Mouse (Mus musculus): ENCODE data around the gene Klrb1b. TPM values are rescaled to one million over a fixed set of nuclear protein-coding genes. Genes with fewer than 3 reads are reported as not detected.
"Not testable (repeated sequence)": the region's sequence is repeated elsewhere in the genome, so short reads cannot be mapped to it uniquely, and the experiment has no call there.

Gene Klrb1b
- polyA plus RNA-seq, 1 experiment = 0.79 TPM

DNA sequence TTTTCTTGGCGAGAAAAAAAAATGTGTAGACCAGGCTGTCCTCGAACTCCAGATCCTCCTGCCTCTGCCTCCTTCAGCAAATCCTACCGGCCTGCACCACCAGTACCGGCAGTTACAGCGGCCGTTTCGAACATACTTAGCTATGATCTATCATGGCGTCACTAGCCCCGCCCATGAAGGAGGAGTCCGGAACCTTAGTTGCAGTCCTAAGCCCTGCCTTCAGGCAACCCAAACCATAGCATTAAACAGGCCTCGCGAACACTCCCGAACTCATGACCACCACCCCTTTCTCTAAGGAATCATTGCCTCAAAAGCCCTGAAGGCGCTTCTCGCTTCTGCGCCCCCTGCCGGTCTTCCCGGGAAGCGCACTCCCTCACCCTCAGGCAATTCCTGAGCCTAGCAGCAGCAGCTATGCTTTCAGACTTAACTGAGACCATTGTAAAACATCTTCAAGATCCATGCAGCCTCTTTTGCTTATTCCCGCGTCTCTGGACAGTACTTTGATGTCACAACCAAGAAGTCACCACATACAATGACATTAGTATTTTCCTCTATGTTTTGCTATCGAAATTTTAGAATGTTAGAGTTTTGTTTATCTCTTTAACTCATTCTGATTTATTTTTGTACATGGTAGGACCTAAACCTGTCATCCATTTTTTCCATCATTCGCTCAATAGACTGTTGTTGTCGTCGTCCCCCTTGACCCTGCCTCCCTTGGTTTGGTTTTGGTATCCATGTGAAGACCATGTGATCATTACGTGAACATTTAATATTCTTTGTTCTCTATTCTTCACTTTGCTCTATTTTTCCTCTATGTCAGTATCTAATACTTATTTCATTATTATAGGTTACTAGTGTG lies 22.9 kb downstream of the Klrb1b start:
- peak; percentile 90 for DNase-seq (ENCODE audit: low read depth, low spot score)
- 6% methylated on average over 26 of the region's 26 CpGs for WGBS

DNA sequence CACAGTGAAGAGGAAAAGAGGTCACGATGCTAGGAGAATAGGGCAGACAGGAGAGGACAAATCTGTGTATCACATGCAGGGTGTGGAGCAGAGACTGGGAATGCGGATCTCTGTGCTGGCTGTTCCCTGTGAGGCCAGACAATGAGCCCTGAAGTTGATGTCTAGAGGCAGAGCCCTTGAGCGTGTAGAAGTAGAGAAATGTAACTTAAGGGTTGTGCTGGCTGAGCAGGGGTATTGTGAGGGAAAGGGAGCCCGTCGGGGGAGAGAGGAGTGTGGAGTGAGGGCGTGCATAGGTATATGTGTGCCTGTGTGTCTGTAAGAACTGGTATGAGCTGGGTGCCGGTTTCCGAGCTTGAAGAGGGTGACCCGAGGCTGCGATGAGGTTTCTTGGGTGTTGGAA lies 23.6 kb downstream of the Klrb1b start:
- WGBS = 10% methylated on average over 10 of the region's 10 CpGs
- DNase-seq (ENCODE audit: low read depth, low spot score) = peak; percentile 19

DNA sequence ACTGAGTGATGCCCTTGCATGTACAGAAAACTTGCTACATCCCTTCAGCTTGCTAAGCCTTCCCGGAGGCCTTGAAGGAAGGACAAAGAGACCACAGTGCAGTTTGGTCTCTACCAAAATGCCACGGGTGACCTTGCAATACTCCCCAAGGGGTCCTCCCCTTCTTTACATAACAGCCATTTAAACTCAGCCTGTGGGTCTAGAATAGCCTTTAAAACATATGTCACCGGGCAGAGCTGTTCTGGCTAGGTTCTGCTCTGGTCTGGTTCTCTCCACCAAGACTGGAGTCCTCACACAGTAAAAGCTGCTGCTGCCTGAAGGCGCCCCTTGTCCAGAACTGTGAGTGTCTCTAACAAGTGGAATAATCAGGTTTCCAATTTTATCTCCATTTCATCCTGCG lies 25.4 kb downstream of the Klrb1b start:
- not testable (repeated sequence) for DNase-seq (ENCODE audit: low read depth, low spot score)
- WGBS = 81% methylated on average over 5 of the region's 5 CpGs

DNA sequence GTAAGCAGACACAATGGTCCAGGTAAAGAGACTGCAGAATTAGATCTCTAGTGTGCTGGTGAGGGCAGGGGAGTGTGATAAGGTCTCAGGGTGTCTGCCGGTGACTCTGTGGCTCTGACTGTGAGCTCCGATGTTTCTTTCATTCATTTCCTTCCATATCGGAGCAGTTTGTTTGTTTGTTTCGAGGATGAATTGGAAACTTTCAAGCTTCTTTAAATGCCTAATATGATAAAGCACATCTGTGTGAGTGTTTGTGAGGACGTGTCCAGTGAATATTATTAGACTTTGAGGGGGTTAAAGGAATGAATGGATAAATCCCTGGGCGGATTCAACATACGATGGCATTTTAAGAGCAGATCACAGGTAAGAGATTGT lies 26.2 kb downstream of the Klrb1b start:
- no peak for DNase-seq (ENCODE audit: low read depth, low spot score)
- 16% methylated on average over 7 of the region's 7 CpGs for WGBS

DNA sequence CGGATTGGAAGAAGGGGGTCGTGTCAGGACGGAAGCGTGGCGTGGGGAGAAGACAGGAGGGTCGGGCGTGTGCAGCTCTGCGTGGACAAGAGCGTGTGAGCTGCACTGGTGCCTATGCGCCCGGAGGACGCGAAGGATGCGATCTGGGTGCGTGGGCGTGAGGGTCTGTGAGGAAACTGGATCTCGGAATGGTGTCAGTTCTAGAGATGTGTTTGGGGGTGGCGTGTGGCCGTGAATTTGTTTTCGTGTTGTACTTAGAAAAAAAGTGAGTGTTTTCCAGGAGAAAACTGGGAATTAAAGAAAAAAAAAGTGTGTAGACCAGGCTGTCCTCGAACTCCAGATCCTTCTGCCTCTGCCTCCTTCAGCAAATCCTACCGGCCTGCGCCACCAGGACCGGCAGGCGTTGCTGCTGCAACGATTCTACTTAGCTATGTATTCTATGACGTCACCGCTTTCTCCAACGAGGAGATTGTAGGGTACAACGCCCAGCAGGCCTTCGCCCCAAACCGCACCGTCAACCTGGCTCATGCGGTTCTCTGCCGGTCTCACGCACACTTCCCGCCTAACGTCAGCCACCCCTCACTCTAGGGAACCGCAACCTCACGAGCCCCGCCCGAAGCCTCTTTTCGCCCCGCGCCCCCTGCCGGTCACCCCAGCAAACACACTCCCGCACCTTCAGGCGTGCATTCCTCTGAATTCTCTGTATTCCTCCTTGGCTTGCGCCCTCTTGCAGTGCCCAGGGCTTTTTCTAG lies 26.8 kb downstream of the Klrb1b start:
- peak; percentile 40 for DNase-seq (ENCODE audit: low read depth, low spot score)
- 1% methylated on average over 49 of the region's 49 CpGs for WGBS

DNA sequence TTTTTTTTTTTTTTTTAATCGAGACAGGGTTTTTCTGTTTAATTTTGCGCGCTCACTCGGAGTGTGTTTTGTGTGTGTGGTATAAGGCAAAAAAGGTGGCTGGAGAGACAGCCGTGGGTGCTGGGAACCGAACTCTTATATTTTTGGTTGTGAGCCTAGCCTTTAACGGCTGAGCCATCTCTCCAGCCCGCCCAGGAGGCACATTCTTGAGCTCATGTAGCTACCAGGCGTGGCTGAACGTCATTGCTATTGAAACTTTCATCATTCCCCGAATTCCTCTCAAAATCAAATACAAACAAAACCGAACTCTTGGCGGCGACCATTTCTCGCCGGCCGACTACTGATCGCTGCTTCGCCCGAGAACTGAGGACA lies 27.4 kb downstream of the Klrb1b start:
- DNase-seq (ENCODE audit: low read depth, low spot score) = peak; percentile 40
- whole genome bisulfite sequencing = under 1% methylated on average over 20 of the region's 20 CpGs

DNA sequence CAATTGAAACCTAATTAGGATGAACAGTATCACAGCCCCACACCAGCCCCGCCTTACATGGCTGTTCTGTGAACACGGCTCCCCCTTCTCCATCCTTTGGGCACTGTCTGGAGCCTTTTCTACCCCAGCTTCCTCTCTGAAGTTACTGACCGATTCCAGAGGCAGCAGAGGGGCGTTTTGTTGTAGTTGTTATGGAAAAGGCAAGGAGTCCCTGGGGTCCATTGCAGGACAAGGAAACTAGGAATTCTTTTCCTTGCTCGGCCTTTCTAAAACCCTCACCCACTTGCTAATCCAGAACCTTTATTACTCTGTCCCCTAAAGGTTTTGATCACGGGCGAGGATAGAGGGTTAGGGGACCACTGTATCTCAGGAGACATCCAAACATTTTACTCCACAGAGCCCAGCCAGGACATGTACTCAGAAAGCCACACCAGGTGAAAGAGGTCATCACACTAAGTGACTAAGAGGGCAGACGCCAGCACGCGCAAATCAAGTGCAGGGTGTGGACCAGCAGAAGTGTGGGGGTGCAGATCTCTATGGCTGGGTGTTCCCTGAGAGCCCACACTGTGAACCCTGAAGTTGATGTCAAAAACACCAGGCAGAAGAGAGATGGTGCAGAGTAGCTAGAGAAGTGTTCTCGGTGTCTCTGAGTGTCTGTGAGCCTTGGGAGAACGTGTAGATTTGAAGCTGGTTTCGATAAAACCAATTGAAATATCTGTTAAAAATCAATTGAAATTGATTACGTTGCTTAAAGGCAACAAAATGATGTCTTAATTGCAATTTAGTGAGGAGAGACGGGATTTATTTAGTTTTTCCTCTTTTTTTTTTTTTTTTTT lies 28.0 kb downstream of the Klrb1b start:
- DNase-seq (ENCODE audit: low read depth, low spot score) = no peak

DNA sequence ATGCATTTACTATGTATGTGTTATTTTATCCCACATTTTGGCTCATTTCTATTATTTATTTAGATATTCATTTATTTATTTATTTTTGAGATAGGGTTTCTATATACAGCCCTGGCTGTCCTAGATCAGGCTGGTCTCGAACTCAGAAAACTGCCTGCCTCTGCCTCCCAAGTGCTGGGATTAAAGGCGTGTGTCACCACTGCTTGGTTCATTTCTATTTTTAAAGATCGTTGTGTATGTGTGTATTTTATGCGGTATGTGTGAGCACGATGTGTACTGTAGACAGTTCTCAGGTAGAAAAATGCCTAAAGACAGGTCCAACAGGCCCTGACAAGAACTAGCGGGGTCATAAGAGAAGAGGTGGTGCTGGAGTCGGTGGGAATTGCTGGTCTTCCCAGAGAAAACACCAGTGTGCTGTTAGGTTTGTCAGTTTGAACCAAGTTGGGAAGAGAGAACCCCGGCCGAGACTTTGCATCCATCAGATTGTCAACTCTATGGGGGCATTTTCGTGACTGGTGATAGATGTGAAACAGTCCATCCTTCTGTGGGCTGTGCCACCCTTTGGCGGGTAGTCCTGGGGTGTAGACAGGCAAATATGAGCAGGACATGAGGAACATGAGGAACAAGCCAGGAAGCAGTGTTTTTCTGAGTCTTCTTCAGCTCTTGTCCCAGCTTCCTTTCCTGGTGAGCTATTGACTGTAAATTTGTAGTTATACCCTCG lies 28.8 kb downstream of the Klrb1b start:
- WGBS = 78% methylated on average over 12 of the region's 12 CpGs
- DNase-seq (ENCODE audit: low read depth, low spot score) = no peak

More for the DNA sequence above, 28.0 kb downstream of the Klrb1b start:
- WGBS = 31% methylated on average over 15 of the region's 15 CpGs

DNA sequence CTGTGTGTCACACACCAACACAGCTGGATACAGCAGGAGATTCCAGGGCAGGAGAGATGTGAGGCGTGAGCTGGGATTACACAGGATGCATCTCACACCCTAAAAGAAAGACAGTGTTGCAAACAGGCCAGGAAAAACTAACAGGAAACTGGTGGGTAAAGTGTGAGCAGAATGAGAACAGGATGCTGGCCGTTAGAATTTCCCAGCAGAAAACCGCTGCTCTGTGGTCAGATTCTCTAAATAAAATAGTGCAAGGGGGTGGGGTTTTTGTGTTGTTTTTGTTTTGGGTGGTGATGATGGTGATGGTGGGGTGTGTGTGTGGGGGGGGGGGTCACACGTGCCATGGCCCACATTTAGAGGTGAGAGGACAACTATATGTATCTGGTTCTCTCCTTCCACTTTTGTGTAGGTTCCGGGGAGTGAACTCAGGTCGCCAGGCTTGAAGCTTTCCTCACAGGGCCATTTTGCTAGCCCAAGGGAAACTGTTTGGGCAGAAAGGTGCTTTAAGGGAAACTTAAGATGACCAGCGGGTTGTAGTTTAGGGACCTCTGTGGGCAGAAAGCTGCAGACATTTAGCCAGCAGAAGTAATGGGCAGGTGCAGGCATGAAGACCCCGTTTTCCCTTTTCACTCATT lies 29.7 kb downstream of the Klrb1b start:
- 75% methylated on average over 8 of the region's 8 CpGs for WGBS
- DNase-seq (ENCODE audit: low read depth, low spot score) = no peak

DNA sequence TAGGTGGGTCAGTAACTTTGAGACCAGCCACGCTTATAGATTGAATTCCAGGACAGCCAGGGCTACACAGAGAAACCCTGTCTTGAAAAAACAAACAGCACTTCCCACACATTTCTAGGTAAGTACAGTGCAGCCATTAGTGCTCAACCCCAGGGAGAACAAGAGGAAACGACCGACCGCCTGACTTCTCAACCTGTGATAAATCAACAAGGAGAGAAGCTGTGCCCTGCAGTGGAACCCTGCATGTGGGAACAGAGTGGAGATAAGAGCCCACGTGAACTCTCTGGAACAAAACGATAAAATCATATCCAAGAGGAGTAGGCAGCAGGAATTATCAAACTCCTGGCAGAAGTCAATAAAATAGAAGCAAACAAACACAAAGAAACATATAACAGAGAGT lies 32.4 kb downstream of the Klrb1b start:
- DNase-seq (ENCODE audit: low read depth, low spot score) = no peak
- WGBS = 41% methylated on average over 6 of the region's 6 CpGs

DNA sequence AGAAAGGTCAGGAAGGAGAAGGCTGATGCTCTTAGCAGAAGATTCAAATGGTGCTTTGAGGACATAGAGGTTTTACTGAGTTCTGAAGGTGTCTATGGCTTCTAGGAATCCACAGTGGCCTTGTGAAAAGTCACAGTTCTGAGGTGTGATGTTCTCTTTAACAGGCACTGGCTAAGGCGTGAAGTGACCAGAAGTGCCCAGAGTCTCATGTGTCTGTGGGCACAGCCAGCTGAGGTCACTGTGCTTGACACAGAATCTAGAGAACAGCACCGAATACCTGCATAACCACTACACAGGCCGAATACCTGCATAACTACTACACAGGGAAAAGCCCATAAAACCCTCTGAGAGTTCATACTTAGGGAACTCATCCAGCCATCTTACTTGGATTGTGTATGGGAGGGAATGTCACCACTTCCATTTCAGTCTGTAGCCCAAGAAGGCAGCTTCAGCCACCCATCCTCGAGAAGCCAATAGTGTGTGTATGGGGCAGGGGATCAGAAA lies 35.6 kb downstream of the Klrb1b start:
- not testable (repeated sequence) for DNase-seq (ENCODE audit: low read depth, low spot score)
- 79% methylated on average over 4 of the region's 4 CpGs for WGBS

DNA sequence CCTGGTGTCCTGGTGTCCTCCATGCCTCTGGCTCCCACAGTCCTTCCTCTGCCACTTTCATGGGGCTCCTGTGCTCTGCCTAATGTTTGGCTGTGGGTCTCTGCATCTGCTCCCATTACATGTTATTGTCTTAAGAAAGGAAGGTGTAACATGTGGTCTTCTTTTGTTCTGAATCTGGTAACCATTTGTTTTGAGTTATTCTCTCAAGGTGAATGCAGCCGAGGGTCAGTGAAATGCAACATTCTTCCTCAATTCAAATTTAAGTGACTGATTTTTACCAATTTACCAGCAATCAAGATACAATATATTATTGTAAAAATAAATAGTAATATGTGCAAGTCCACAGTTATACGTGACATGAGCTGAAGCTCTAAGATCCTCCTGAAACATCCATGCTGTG lies 37.0 kb downstream of the Klrb1b start, which contains the start of gene Klrb1c:
TSS of gene Klrb1c (minus strand) at position 101 of the 400 bp plus-strand sequence.
- WGBS = 94% methylated on average over 2 of the region's 2 CpGs
- DNase-seq (ENCODE audit: low read depth, low spot score) = no peak

DNA sequence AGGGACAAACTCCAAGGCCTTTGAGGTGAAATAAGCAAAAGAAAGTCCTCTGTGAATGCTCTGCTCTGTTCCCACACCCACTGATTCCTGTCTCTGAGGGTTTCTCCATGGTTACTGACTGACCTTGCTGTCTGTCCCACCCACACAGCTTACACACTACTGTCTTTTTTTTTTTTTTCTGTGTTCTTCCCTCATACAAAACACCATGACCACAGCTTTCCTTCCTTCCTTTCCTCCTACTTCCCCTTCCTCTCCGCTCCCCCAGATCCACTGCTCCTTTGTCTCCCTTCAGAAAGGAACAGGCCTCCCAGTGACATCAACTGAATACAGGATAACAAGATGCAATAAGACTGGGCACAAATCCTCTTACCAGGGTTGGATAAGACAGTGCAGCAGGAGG lies 37.6 kb downstream of the Klrb1b start:
- no peak for DNase-seq (ENCODE audit: low read depth, low spot score)
- 91% methylated on average over 1 of the region's 1 CpGs for WGBS

DNA sequence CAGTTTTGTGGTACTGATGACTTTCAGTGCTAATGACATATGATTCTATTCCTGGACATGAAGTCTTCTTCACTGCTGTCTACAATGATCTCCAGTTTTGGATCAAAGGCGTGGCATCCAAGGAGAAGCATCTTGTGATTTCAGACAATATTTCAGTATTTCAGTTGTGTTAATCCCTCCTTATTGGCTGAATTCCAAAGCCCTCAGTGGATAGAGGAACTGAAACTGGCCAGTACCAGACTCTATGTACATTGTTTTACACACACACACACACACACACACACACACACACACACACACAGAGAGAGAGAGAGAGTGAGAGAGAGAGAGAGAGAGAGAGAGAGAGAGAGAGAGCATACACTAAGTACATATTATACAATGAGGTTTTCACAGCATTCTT lies 39.7 kb downstream of the Klrb1b start:
- 72% methylated on average over 1 of the region's 1 CpGs for WGBS
- DNase-seq (ENCODE audit: low read depth, low spot score) = not testable (repeated sequence)

DNA sequence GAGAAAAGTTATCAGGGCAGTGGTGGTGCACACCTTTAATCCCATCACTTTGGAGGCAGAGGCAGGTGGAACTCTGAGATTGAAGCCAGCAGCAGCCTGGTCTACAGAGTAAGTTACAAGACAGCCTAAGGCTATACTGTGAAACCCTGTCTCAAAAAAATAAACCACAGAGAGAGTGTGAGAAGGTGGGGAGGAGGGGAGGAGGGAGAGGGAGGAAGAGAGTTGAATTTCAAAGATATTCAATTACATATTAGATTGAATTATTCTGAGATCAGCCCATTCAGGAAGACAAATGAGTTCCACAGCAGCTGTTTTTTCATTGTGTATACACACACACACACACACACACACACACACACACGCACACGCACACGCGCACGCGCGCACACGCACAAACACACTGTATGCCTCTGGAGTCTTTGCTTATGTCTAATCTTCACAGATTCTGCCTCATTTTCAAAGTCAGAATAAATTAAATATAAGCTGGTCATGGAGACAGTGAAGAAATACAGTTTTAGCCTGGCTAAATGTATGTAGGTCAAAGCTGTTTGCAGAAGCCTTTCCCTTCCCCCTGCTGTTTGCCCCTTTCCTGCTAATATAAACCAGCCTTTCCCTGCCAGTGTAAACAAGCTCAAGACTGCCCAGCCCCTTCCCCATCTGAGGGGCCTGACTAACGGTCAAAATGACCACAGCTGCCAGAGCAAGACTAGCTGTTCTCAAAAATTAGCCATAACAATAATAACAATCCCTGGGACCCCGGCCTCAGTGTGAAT lies 56.5 kb downstream of the Klrb1b start:
- WGBS = 77% methylated on average over 10 of the region's 10 CpGs

DNA sequence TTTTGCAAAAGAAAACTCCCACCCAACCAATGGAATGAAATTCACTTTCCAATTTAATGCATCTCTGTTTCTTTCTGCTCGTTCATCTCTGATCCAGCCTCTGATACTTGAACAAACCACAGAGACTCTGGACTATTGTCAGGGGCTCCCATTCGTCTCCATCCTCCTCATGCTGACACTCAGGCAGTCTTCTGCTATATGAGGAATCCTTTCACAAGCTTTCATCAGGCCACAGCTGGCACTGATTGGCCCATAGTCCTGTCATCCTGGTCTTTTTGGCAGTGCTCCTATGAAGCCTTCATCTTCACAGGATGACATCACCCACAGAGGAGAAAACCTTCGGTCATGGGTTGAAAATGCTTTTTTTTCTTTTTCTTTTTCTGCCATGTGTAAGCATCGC lies 58.1 kb downstream of the Klrb1b start:
- 79% methylated on average over 4 of the region's 4 CpGs for WGBS
- no peak for DNase-seq (ENCODE audit: low read depth, low spot score)

More for the DNA sequence above, 56.5 kb downstream of the Klrb1b start:
- no peak for DNase-seq (ENCODE audit: low read depth, low spot score)

DNA sequence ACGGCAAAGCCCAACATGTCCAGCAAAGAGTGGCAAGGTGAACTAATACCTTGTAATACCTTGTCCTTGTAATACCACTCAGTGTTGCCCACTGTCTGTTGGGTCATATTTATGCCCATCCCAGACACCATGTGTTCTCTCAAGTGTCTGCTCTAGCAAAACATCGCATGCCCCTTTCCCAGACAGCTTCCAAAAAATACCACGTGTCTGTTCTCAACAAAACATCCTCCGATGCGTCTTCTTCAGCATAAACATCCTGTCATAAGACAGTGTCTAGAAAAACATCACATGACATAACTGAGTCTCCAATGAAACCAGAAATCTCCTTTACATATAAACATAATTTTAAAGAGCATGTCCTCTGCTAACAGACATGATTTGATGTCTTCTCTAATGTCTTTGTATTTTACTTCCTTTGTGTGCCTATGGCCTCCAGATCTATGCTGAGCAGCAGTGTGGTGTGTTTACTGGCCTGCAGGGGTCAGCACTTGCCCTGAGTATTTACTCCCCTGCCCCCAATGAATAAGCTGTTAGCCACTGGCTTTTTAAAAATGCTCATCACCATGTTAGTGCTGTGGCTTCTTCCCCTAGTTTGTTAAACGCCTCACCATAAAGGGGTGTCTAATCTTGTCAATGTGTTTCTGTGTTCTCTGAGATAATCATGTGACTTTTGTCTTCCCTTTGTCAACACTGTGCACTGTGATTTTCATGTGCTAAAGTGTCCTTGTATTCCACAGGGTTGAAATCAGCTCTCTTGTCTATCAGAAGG lies 59.5 kb downstream of the Klrb1b start:
- WGBS = 53% methylated on average over 6 of the region's 6 CpGs
- not testable (repeated sequence) for DNase-seq (ENCODE audit: low read depth, low spot score)
